Mouse (Mus musculus) liver, postnatal 0 days (tissue): ENCODE measurements around the gene Cdh11. TPM values are rescaled to one million over a fixed set of nuclear protein-coding genes. Genes with fewer than 3 reads are reported as not detected.

Source experiments
- ATAC-seq: fragments of 200-750 bp; cut with Nextera tagmentation; 2 replicates; pipeline ENCODE4 v1.8.0; 2017; ENCODE audit warnings: mild to moderate bottlenecking, moderate library complexity
- DNase-seq: peaks from one replicate; pipeline ENCODE4 v3.0.0-alpha.2; 2016
- H3K27ac ChIP-seq: fragments of 300-500 bp; sonication (generic); 2 replicates; pipeline ENCODE4 v1.5.1; 2014; ENCODE audit warnings: antibody characterized with exemption, moderate library complexity, mild to moderate bottlenecking, low read depth
- H3K27me3 ChIP-seq: fragments of 300-500 bp; sonication (generic); 2 replicates; pipeline ENCODE4 v1.6.1; 2014; ENCODE audit warnings: low read length, control low read depth, mixed read lengths; ENCODE audit not compliant: insufficient read depth
- H3K36me3 ChIP-seq: fragments of 300-500 bp; sonication (generic); replicated peaks from 2 replicates; pipeline ENCODE4 v1.6.1; 2014; ENCODE audit warnings: mild to moderate bottlenecking, control low read depth, low read length, moderate library complexity, mixed read lengths; ENCODE audit not compliant: insufficient read depth
- H3K4me1 ChIP-seq: fragments of 300-500 bp; sonication (generic); 2 replicates; pipeline ENCODE4 v1.6.1; 2014; ENCODE audit warnings: antibody characterized with exemption, mild to moderate bottlenecking, control low read depth; ENCODE audit not compliant: insufficient read depth
- H3K4me2 ChIP-seq: fragments of 300-500 bp; sonication (generic); 2 replicates; pipeline ENCODE4 v1.6.1; 2014; ENCODE audit warnings: low read depth, mild to moderate bottlenecking, low read length, moderate library complexity, mixed read lengths
- H3K4me3 ChIP-seq: fragments of 300-500 bp; sonication (generic); 2 replicates; pipeline ENCODE4 v1.5.1; 2014; ENCODE audit warnings: low read depth, low read length
- H3K9ac ChIP-seq: fragments of 300-500 bp; sonication (generic); replicated peaks from 2 replicates; pipeline ENCODE4 v1.6.1; 2014; ENCODE audit warnings: mild to moderate bottlenecking, moderate library complexity
- H3K9me3 ChIP-seq: fragments of 300-500 bp; sonication (generic); 2 replicates; pipeline ENCODE4 v1.6.1; 2016; ENCODE audit warnings: mild to moderate bottlenecking, control low read depth, low read length, mixed read lengths
- CTCF ChIP-seq: sonication (generic); IDR thresholded peaks from 2 replicates; pipeline ENCODE4 v1.5.1; 2016; ENCODE audit warnings: antibody characterized with exemption, low read depth
- EP300 ChIP-seq: IDR thresholded peaks from 2 replicates; pipeline ENCODE4 v1.6.1; 2016; ENCODE audit warnings: antibody characterized with exemption, low read depth, mild to moderate bottlenecking
- WGBS: fragments of 180-500 bp; shearing (Covaris S2); extraction: QIAGEN DNeasy Blood & Tissue Kit; methylation state at CpG from one replicate; pipeline ENCODE4 v1.1.7; 2014; ENCODE audit not compliant: insufficient replicate concordance; 5-methylcytosine and 5-hydroxymethylcytosine counted together
- microRNA-seq: library from miRNA; unstranded; fragments of <30 nt; microRNA quantifications from one replicate; pipeline ENCODE4, GENCODE M21; 2016
- polyA plus RNA-seq: library from polyadenylated mRNA; unstranded; fragments of >200 nt; fragmentation: Nextera tagmentation; extraction: Ambion mirVana; gene quantifications from 2 replicates; pipeline ENCODE4 v1.2.1, GENCODE M21; 2015

Gene Cdh11
- polyA plus RNA-seq, 1 experiment from 2014 or later, result 0.59 TPM

DNA sequence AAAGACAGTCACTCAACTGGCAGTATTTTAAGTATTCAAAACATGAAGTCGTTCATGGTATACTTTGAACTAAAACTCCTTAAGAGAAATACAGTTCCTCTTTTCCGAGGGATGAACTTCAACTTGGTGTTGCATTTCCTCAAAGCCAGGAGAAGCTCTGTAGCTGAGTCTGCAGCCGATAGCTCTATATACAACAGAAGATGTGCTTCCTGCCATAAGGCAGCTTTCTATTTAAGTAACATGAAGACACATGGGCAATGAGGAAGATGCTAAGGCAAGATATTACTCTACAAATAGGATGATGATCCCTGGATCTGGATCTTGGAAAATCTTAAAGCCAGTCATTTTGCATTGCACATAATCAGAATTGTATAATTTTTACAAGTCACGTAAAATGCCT is 133.5 kb downstream of the Cdh11 start:
- Histone ChIP-seq H3K27me3 (no peaks in the 10 kb centered on the region), H3K9me3 (no peaks in the 10 kb centered on the region), H3K4me2 (no peak overlapping the region), H3K27ac (no peak overlapping the region), H3K4me1 (no peaks in the 10 kb centered on the region), H3K9ac (no peak overlapping the region), H3K36me3 (no peaks in the 10 kb centered on the region), H3K4me3 (no peak overlapping the region)
- ATAC-seq, result no peak
- DNase-seq, result no peak
- WGBS, result 38% methylated on average over 4 of the region's 4 CpGs
- TF ChIP-seq EP300, result no peak
- no peak for TF ChIP-seq CTCF

DNA sequence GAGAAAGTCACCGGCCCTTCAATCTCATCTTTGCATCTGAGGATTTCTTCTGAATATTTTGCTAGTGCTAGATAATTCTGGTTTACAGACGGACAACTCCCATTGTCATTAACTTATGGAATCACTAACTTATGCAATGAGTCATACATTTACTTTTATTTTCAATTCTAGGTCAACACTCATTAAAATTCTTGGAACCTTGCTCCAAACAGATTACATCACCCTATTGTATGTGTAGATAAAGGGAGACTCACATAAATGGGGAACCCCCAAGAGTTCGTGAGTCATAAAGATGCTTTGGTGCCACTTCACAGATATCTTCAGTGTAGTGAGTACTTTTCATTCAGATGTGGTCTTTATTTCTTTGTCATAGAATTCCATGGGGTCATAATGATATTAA is 158.3 kb downstream of the Cdh11 start:
- TF ChIP-seq CTCF, result no peak
- no peak for TF ChIP-seq EP300
- no peak overlapping the region for H3K27ac ChIP-seq

GRCm38 (mm10) chr8:102612146-102612545 is 173.3 kb downstream of the Cdh11 start:
- WGBS, result 66% methylated on average over 4 of the region's 4 CpGs
- TF ChIP-seq EP300 (no peak), CTCF (no peak)
- DNase-seq (no peak), ATAC-seq (no peak)
- Histone ChIP-seq H3K36me3 (no peaks in the 10 kb centered on the region), H3K27me3 (no peaks in the 10 kb centered on the region), H3K4me1 (no peaks in the 10 kb centered on the region), H3K4me2 (no peak overlapping the region), H3K27ac (no peak overlapping the region), H3K4me3 (no peak overlapping the region), H3K9me3 (no peaks in the 10 kb centered on the region), H3K9ac (no peak overlapping the region)

More for the DNA sequence above, 158.3 kb downstream of the Cdh11 start:
- no peak overlapping the region for H3K9ac ChIP-seq
- H3K4me1 ChIP-seq, result no peaks in the 10 kb centered on the region
- H3K4me2 ChIP-seq, result no peak overlapping the region
- DNase-seq, result no peak
- no peaks in the 10 kb centered on the region for H3K36me3 ChIP-seq
- ATAC-seq, result no peak
- WGBS, result 68% methylated on average over 3 of the region's 3 CpGs
- H3K9me3 ChIP-seq, result no peaks in the 10 kb centered on the region
- H3K27me3 ChIP-seq, result no peaks in the 10 kb centered on the region
- no peak overlapping the region for H3K4me3 ChIP-seq

- Histone ChIP-seq H3K9ac (no peak overlapping the region), H3K27ac (no peak overlapping the region), H3K4me3 (no peak overlapping the region), H3K27me3 (no peaks in the 10 kb centered on the region), H3K4me1 (no peaks in the 10 kb centered on the region), H3K4me2 (no peak overlapping the region), H3K36me3 (no peaks in the 10 kb centered on the region), H3K9me3 (no peaks in the 10 kb centered on the region)
- ATAC-seq, result no peak
- no peak for DNase-seq
- 57% methylated on average over 4 of the region's 4 CpGs for WGBS
- TF ChIP-seq EP300 (no peak), CTCF (no peak)
Measured at GRCm38 (mm10) chr8:102601327-102601726, 184.1 kb downstream of the Cdh11 start.

GRCm38 (mm10) chr8:102596523-102596922 is 188.9 kb downstream of the Cdh11 start:
- no peak for DNase-seq
- H3K9ac ChIP-seq, result no peak overlapping the region
- 9% methylated on average over 3 of the region's 3 CpGs for WGBS

DNA sequence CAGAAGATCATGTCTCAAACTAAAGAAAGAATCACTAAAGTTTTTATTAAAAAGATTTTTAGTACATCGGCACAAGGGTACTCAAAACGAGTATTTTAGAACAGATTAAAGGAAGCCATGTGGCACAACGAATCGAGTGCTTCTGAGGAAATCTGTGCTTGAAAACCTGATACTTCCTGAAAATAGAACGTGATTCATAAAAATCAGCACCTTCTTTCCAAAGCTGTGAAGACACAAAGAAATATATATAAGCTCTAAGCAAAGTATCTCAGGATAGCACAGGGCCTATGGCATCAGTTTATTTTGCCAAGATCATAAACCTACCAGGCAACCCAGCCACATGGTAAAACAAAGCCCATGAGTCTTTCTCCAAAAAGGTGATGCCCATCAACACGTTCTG is 191.5 kb downstream of the Cdh11 start:
- Histone ChIP-seq H3K9ac (no peak overlapping the region), H3K9me3 (no peaks in the 10 kb centered on the region), H3K4me2 (no peak overlapping the region), H3K4me3 (no peak overlapping the region), H3K27ac (no peak overlapping the region), H3K27me3 (no peaks in the 10 kb centered on the region), H3K4me1 (no peaks in the 10 kb centered on the region), H3K36me3 (no peaks in the 10 kb centered on the region)
- 70% methylated on average over 6 of the region's 6 CpGs for WGBS
- TF ChIP-seq CTCF (no peak), EP300 (no peak)
- ATAC-seq (no peak), DNase-seq (no peak)

More at GRCm38 (mm10) chr8:102596523-102596922, 188.9 kb downstream of the Cdh11 start:
- H3K27ac ChIP-seq, result no peak overlapping the region
- H3K4me2 ChIP-seq, result no peak overlapping the region
- no peak for ATAC-seq
- H3K27me3 ChIP-seq, result no peaks in the 10 kb centered on the region
- TF ChIP-seq CTCF (no peak), EP300 (no peak)
- H3K36me3 ChIP-seq, result no peaks in the 10 kb centered on the region
- H3K4me3 ChIP-seq, result no peak overlapping the region
- no peaks in the 10 kb centered on the region for H3K4me1 ChIP-seq
- H3K9me3 ChIP-seq, result no peaks in the 10 kb centered on the region

Small RNA genes lying within 50 kb of the gene (microRNA-seq; reads per million reads assigned to microRNA genes)
- not detected for gene Gm26301
